Mouse (Mus musculus): Measurements from ENCODE around the gene Tmsb15b1. TPM values are rescaled to one million over a fixed set of nuclear protein-coding genes. Genes with fewer than 3 reads are reported as not detected.
A peak's percentile ranks its signal among the peaks of the same experiment; 100 is the strongest.

Gene Tmsb15b1
- total and polyA plus RNA-seq, 3 experiments: not detected

DNA sequence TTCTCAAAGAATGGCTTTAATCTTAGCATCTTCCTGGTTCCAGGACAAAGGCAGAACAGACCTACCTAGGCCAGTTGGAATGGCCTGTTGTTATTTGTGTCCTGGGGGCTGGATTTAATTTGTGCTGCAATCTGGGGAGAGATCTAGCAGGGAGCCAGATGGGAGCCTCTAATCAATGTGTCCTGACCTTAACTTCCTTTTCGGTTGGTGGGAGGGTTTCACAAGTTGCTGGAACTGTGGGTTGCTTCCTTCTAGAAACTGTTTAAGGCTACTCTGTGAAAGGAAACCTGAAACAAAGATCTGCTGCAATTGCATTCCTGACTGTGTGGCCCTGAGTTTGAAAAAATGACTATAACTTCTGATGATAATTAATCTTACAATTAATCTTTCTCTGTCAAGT, 41.0 kb upstream of the Tmsb15b1 start:
- Histone ChIP-seq H3K27me3 (ENCODE audit: control insufficient read depth in 1 of 2, insufficient read depth in 2 of 2, low read length in 2 of 2) (no peaks in the 10 kb centered on the region), H3K27ac (ENCODE audit: control insufficient read depth, low read depth, low read length) (no peak overlapping the region), H3K4me3 (ENCODE audit: control insufficient read depth in 1 of 2, insufficient read depth in 1 of 2, low read depth in 2 of 2, low read length in 2 of 2) (no peak overlapping the region), H3K36me3 (ENCODE audit: control insufficient read depth in 1 of 2, insufficient read depth in 2 of 2, low read length in 2 of 2) (peaks cover 2 to 3% of the 10 kb centered on the region in 2 experiments; a peak in 3 of 4 replicates), H3K9me3 (replicated peaks; ENCODE audit: insufficient read depth, low read length) (no peaks in the 10 kb centered on the region), H3K9ac (ENCODE audit: control insufficient read depth, low read depth, low read length, poor library complexity, severe bottlenecking) (no peak overlapping the region), H3K4me1 (ENCODE audit: control insufficient read depth in 1 of 2, insufficient read depth in 2 of 2, low read length in 2 of 2) (no peaks in the 10 kb centered on the region; a peak in 1 of 4 replicates), H3K79me2 (ENCODE audit: control insufficient read depth, insufficient read depth, low read length, poor library complexity) (no peaks in the 10 kb centered on the region)
- no peak for DNase-seq (ENCODE audit: low read depth, low spot score)
- TF ChIP-seq GABPA (IDR thresholded peaks at IDR 0.05; ENCODE audit: low read depth, low read length) (no peak), ELF1 (IDR thresholded peaks at IDR 0.05; ENCODE audit: low read depth, low read length) (no peak), MAZ (IDR thresholded peaks at IDR 0.05; ENCODE audit: low read depth, low read length) (no peak), MAFK (IDR thresholded peaks at IDR 0.05; ENCODE audit: borderline replicate concordance, low read depth, low read length) (no peak), POLR2A (IDR thresholded peaks at IDR 0.05; ENCODE audit: control insufficient read depth in 1 of 2, insufficient read depth in 1 of 2, low read depth in 1 of 2, low read length in 2 of 2, poor library complexity in 1 of 2) (no peak), SIN3A (IDR thresholded peaks at IDR 0.05; ENCODE audit: low read length) (no peak), MXI1 (IDR thresholded peaks at IDR 0.05; ENCODE audit: low read depth, low read length) (no peak)

DNA sequence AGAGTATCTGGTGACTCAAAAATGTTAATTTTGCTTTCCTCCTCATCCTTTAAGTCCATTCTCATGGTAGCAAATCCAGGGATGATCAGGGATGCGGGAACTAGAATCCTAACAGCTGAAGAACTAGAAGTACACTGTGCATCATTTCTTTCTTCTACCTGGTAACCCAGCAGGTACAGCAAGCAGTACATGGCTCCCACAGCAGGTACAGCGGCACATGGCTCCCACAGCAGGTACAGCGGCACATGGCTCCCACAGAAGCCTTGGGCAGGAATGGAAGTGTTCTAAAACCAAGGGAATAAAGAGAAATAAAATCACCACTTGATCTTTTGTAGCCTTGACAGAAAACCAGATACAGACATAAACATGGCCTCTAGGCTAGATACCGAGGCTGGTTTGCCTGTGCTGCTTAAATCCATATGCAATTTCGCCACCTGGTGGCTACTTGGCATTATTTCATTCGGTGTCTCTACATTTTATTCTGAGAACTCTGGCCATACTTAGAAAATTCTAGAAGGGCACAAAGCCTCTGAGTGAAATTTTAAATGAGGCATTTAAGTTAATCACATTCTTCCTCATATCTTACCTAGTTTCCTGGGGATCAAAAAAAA, 38.5 kb upstream of the Tmsb15b1 start:
- Histone ChIP-seq H3K9me3 (replicated peaks; ENCODE audit: insufficient read depth, low read length) (no peaks in the 10 kb centered on the region), H3K27ac (ENCODE audit: control insufficient read depth, low read depth, low read length) (no peak overlapping the region), H3K4me1 (ENCODE audit: control insufficient read depth in 1 of 2, insufficient read depth in 2 of 2, low read length in 2 of 2) (no peaks in the 10 kb centered on the region; a peak in 1 of 4 replicates), H3K79me2 (ENCODE audit: control insufficient read depth, insufficient read depth, low read length, poor library complexity) (no peaks in the 10 kb centered on the region), H3K9ac (ENCODE audit: control insufficient read depth, low read depth, low read length, poor library complexity, severe bottlenecking) (no peak overlapping the region), H3K4me3 (ENCODE audit: control insufficient read depth in 1 of 2, insufficient read depth in 1 of 2, low read depth in 2 of 2, low read length in 2 of 2) (no peak overlapping the region), H3K27me3 (ENCODE audit: control insufficient read depth in 1 of 2, insufficient read depth in 2 of 2, low read length in 2 of 2) (no peaks in the 10 kb centered on the region), H3K36me3 (ENCODE audit: control insufficient read depth in 1 of 2, insufficient read depth in 2 of 2, low read length in 2 of 2) (peaks cover 2 to 3% of the 10 kb centered on the region in 2 experiments; a peak in 3 of 4 replicates)
- peak; percentile 87 for DNase-seq (ENCODE audit: low read depth, low spot score)
- TF ChIP-seq ZC3H11A (IDR thresholded peaks at IDR 0.05; ENCODE audit: low read depth, low read length) (peak; percentile 49; the same call in 1 of the 2 replicates), NELFE (IDR thresholded peaks at IDR 0.05; ENCODE audit: low read depth, low read length) (no peak), RAD21 (IDR thresholded peaks at IDR 0.05; ENCODE audit: low read depth, low read length) (peak; percentile 69), RCOR1 (IDR thresholded peaks at IDR 0.05; ENCODE audit: low read depth, low read length) (no peak), JUND (IDR thresholded peaks at IDR 0.05; ENCODE audit: low read depth, low read length) (no peak), CHD1 (IDR thresholded peaks at IDR 0.05; ENCODE audit: low read depth, low read length) (no peak), SMC3 (IDR thresholded peaks at IDR 0.05; ENCODE audit: low read depth, low read length) (peak; percentile 83), CTCF (IDR thresholded peaks at IDR 0.05 in 2 of 3, conservative IDR thresholded peaks at IDR 0.05 in 1 of 3; ENCODE audit: control insufficient read depth in 1 of 3, insufficient read depth in 1 of 3, low read depth in 2 of 3, low read length in 3 of 3, poor library complexity in 1 of 3, severe bottlenecking in 1 of 3) (peak; percentile 46 to 87 (median 71)), HCFC1 (IDR thresholded peaks at IDR 0.05; ENCODE audit: low read depth, low read length) (no peak), GABPA (IDR thresholded peaks at IDR 0.05; ENCODE audit: low read depth, low read length) (no peak)

Measured in MEL (cell line).